Mouse (Mus musculus) urinary bladder, postnatal 25 days (tissue): Measurements from ENCODE around the gene Parl.

ENCODE experiments used
- DNase-seq: peaks from one replicate; pipeline ENCODE4 v3.0.0; 2022; ENCODE audit warnings: low spot score

The Parl gene

DNA sequence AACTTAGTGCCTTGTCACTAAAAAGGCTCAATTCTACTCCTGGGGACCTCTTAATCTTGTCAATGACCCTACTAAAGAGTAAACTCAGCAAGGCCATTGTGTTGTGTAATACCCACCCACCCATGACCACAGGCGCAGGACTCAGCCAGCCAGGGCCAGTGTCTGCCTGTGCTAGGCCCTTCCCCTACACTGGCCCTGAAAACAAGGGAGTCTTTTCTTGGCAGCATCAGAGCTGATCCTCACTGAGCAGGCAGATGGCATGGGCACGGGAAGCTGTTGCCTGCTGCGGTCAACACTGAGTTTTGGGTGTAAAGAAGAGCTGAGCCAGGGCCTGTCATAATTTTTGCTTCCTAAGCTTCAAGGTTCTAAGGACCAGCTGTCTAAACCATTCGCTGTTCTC is 64.8 kb downstream of the Parl start:
- no peak for DNase-seq

DNA sequence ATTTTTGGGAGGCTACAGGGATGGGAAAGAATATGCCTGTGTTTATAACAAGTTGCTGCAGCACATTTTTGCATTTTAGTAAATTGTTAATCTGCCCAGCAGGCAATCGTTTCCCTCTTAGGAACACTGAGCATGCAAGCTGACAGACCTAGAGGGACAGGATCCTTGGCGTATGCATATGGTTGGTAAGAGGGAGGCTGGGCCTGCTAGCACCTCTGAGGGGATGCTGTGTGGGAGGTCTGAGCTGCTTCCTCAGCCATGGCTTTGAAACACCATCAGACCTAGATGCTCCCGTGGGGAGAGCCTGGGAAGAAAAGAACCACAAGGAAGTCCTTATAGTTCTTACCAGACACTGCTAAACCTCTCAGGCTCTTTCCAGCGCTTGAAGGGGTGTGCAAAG is 67.8 kb downstream of the Parl start:
- no peak for DNase-seq
